Mouse (Mus musculus) layer of hippocampus, adult 8-10 months (tissue): ENCODE measurements around the gene Cnnm2. TPM values are rescaled to one million over a fixed set of nuclear protein-coding genes. Genes with fewer than 3 reads are reported as not detected.

ENCODE experiments used
- DNase-seq, 2 experiments: peaks; one replicate each; pipeline ENCODE4 v3.0.0; 2022; ENCODE audit warnings: low spot score in 2 of 2
- total RNA-seq, 4 experiments: library from RNA; stranded (reverse); gene quantifications; 2 replicates each; pipeline ENCODE4 v1.2.4; 2022

The Cnnm2 gene
- total RNA-seq, 4 experiments from 2014 or later: 35.6 to 43.6 (median 39.9) TPM

GRCm38 (mm10) chr19:46792480-46792879 is 31.1 kb downstream of the Cnnm2 start:
- no peak for DNase-seq

- no peak for DNase-seq
Measured at GRCm38 (mm10) chr19:46794181-46794580, 32.8 kb downstream of the Cnnm2 start.

- DNase-seq: no peak
Measured at GRCm38 (mm10) chr19:46799903-46800583, 38.6 kb downstream of the Cnnm2 start.

GRCm38 (mm10) chr19:46801492-46801891 is 40.1 kb downstream of the Cnnm2 start:
- DNase-seq: no peak

- no peak for DNase-seq
Measured at GRCm38 (mm10) chr19:46802306-46802705, 40.9 kb downstream of the Cnnm2 start.

GRCm38 (mm10) chr19:46803732-46804131 is 42.3 kb downstream of the Cnnm2 start:
- no peak for DNase-seq

GRCm38 (mm10) chr19:46804751-46805150 is 43.4 kb downstream of the Cnnm2 start:
- peak in 1 of 2 experiments; percentile 9 for DNase-seq

- DNase-seq: no peak
Measured at GRCm38 (mm10) chr19:46805933-46806688, 44.7 kb downstream of the Cnnm2 start.

GRCm38 (mm10) chr19:46808261-46808660 is 46.9 kb downstream of the Cnnm2 start:
- DNase-seq: no peak

GRCm38 (mm10) chr19:46809031-46809430 is 47.6 kb downstream of the Cnnm2 start:
- DNase-seq: no peak

GRCm38 (mm10) chr19:46819276-46819675 is 57.9 kb downstream of the Cnnm2 start:
- DNase-seq: no peak

GRCm38 (mm10) chr19:46822491-46822890 is 61.1 kb downstream of the Cnnm2 start:
- DNase-seq: peak in 1 of 2 experiments; percentile 17

GRCm38 (mm10) chr19:46823759-46824158 is 62.4 kb downstream of the Cnnm2 start:
- no peak for DNase-seq

GRCm38 (mm10) chr19:46824867-46825266 is 63.5 kb downstream of the Cnnm2 start:
- no peak for DNase-seq

- no peak for DNase-seq
Measured at GRCm38 (mm10) chr19:46827654-46828165, 66.3 kb downstream of the Cnnm2 start.

- no peak for DNase-seq
Measured at GRCm38 (mm10) chr19:46828961-46829360, 67.6 kb downstream of the Cnnm2 start.

GRCm38 (mm10) chr19:46831381-46831780 is 70.0 kb downstream of the Cnnm2 start:
- DNase-seq: no peak

GRCm38 (mm10) chr19:46834301-46834700 is 72.9 kb downstream of the Cnnm2 start:
- no peak for DNase-seq

- DNase-seq: no peak
Measured at GRCm38 (mm10) chr19:46835339-46835738, 73.9 kb downstream of the Cnnm2 start.

- no peak for DNase-seq
Measured at GRCm38 (mm10) chr19:46836085-46836484, 74.7 kb downstream of the Cnnm2 start.

- DNase-seq: no peak
Measured at GRCm38 (mm10) chr19:46837290-46838079, 76.1 kb downstream of the Cnnm2 start.

GRCm38 (mm10) chr19:46841016-46841415 is 79.6 kb downstream of the Cnnm2 start:
- DNase-seq: no peak
